Mouse (Mus musculus): Measurements from ENCODE around the gene Osbpl9.

GRCm38 (mm10) chr4:109213986-109214385 lies 11.9 kb upstream of the Osbpl9 start:
- TF ChIP-seq CTCF (IDR thresholded peaks at IDR 0.05) (no peak), POLR2A (IDR thresholded peaks at IDR 0.05; ENCODE audit: insufficient read depth, low read depth, low read length) (no peak), EP300 (IDR thresholded peaks at IDR 0.05; ENCODE audit: insufficient read depth, low read depth, low read length) (no peak)
